Mouse (Mus musculus) neural tube, embryonic 15.5 days (tissue): Measurements from ENCODE around the gene Atp5g1. TPM values are rescaled to one million over a fixed set of nuclear protein-coding genes. Genes with fewer than 3 reads are reported as not detected.

ENCODE experiments used
- ATAC-seq: fragments of 200-750 bp; cut with Nextera tagmentation; 2 replicates; pipeline ENCODE4 v1.8.0; 2017; ENCODE audit warnings: mild to moderate bottlenecking, moderate TSS enrichment, moderate library complexity; ENCODE audit not compliant: low FRiP score
- H3K27ac ChIP-seq: fragments of 300-500 bp; sonication (generic); replicated peaks from 2 replicates; pipeline ENCODE4 v1.5.1; 2015; ENCODE audit warnings: mild to moderate bottlenecking, inconsistent platforms
- H3K27me3 ChIP-seq: fragments of 300-500 bp; sonication (generic); replicated peaks from 2 replicates; pipeline ENCODE4 v1.6.1; 2015; ENCODE audit warnings: inconsistent platforms
- H3K36me3 ChIP-seq: fragments of 300-500 bp; sonication (generic); 2 replicates; pipeline ENCODE4 v1.6.1; 2015; ENCODE audit warnings: inconsistent platforms
- H3K4me1 ChIP-seq: fragments of 300-500 bp; sonication (generic); 2 replicates; pipeline ENCODE4 v1.6.1; 2015; ENCODE audit warnings: inconsistent platforms
- H3K4me2 ChIP-seq: fragments of 300-500 bp; sonication (generic); 2 replicates; pipeline ENCODE4 v1.6.1; 2015; ENCODE audit warnings: inconsistent platforms, mild to moderate bottlenecking, moderate library complexity
- H3K4me3 ChIP-seq: fragments of 300-500 bp; sonication (generic); replicated peaks from 2 replicates; pipeline ENCODE4 v1.5.1; 2015; ENCODE audit warnings: mild to moderate bottlenecking, inconsistent platforms
- H3K9ac ChIP-seq: fragments of 300-500 bp; sonication (generic); replicated peaks from 2 replicates; pipeline ENCODE4 v1.6.1; 2015; ENCODE audit warnings: mild to moderate bottlenecking, inconsistent platforms
- H3K9me3 ChIP-seq: fragments of 300-500 bp; sonication (generic); replicated peaks from 2 replicates; pipeline ENCODE4 v1.6.1; 2016; ENCODE audit warnings: inconsistent platforms
- WGBS: fragments of 180-500 bp; shearing (Covaris S2); methylation state at CpG from one replicate; pipeline ENCODE4 v1.1.7; 2015; ENCODE audit warnings: mixed read lengths; 5-methylcytosine and 5-hydroxymethylcytosine counted together
- polyA plus RNA-seq: library from polyadenylated mRNA; unstranded; fragments of >200 nt; fragmentation: Nextera tagmentation; extraction: Ambion mirVana; gene quantifications from 2 replicates; pipeline ENCODE4 v1.2.1, GENCODE M21; 2015

The Atp5g1 gene
- polyA plus RNA-seq, 1 experiment from 2014 or later: 912 TPM

GRCm38 (mm10) chr11:96037499-96037898 is 38.0 kb downstream of the Atp5g1 start:
- ATAC-seq: no peak
- WGBS: 94% methylated on average over 5 of the region's 5 CpGs
- H3K9ac ChIP-seq: no peak overlapping the region
- no peaks in the 10 kb centered on the region for H3K9me3 ChIP-seq
- H3K36me3 ChIP-seq: peaks cover 29% of the 10 kb centered on the region
- H3K4me2 ChIP-seq: no peak overlapping the region
- no peaks in the 10 kb centered on the region for H3K27me3 ChIP-seq
- no peak overlapping the region for H3K4me3 ChIP-seq
- H3K4me1 ChIP-seq: peaks cover 33% of the 10 kb centered on the region
- H3K27ac ChIP-seq: no peak overlapping the region

- peaks cover 7% of the 10 kb centered on the region; the same call in 1 of the 2 replicates for H3K27me3 ChIP-seq
- peak; percentile 24; the same call in 1 of the 2 replicates for ATAC-seq
- peak overlapping the region; percentile 90 for H3K4me2 ChIP-seq
- peaks cover 33% of the 10 kb centered on the region for H3K4me1 ChIP-seq
- H3K4me3 ChIP-seq: peak overlapping the region; percentile 73
- H3K9me3 ChIP-seq: no peaks in the 10 kb centered on the region
- peaks cover 15% of the 10 kb centered on the region for H3K36me3 ChIP-seq
- H3K9ac ChIP-seq: peak overlapping the region; percentile 74
- WGBS: 8% methylated on average over 6 of the region's 6 CpGs
- peak overlapping the region; percentile 63 for H3K27ac ChIP-seq
Observed at GRCm38 (mm10) chr11:96035133-96035532, 40.3 kb downstream of the Atp5g1 start.

- Histone ChIP-seq H3K27ac (peak within 1 kb of the TSS; percentile 63), H3K4me3 (peak within 1 kb of the TSS; percentile 73), H3K36me3 (peaks cover 15% of the 10 kb centered on the region), H3K4me2 (peak within 1 kb of the TSS; percentile 90), H3K9ac (peak within 1 kb of the TSS; percentile 74), H3K4me1 (peaks cover 33% of the 10 kb centered on the region), H3K9me3 (no peaks in the 10 kb centered on the region), H3K27me3 (peaks cover 8% of the 10 kb centered on the region)
- peak; percentile 89; the same call in 1 of the 2 replicates for ATAC-seq
- under 1% methylated on average over 28 of the region's 29 CpGs for WGBS
Observed at GRCm38 (mm10) chr11:96034596-96035052, 40.8 kb downstream of the Atp5g1 start, which contains the start of gene Snf8. Gene Snf8, plus strand, starts transcription at chr11:96034885.

GRCm38 (mm10) chr11:96034116-96034515 is 41.4 kb downstream of the Atp5g1 start:
- H3K27ac ChIP-seq: peak overlapping the region; percentile 63; the same call in 1 of the 2 replicates
- H3K9ac ChIP-seq: no peak overlapping the region
- peak overlapping the region; percentile 90 for H3K4me2 ChIP-seq
- peaks cover 11% of the 10 kb centered on the region for H3K36me3 ChIP-seq
- H3K4me1 ChIP-seq: peaks cover 33% of the 10 kb centered on the region
- no peak for ATAC-seq
- no peaks in the 10 kb centered on the region for H3K9me3 ChIP-seq
- H3K27me3 ChIP-seq: peaks cover 13% of the 10 kb centered on the region
- peak overlapping the region; percentile 73 for H3K4me3 ChIP-seq
- WGBS: 49% methylated on average over 8 of the region's 8 CpGs

GRCm38 (mm10) chr11:96033264-96033663 is 42.2 kb downstream of the Atp5g1 start:
- Histone ChIP-seq H3K36me3 (peaks cover 4% of the 10 kb centered on the region; the same call in 1 of the 2 replicates), H3K4me1 (peaks cover 33% of the 10 kb centered on the region), H3K27me3 (peaks cover 17% of the 10 kb centered on the region), H3K9ac (no peak overlapping the region), H3K4me2 (no peak overlapping the region), H3K27ac (no peak overlapping the region), H3K4me3 (no peak overlapping the region), H3K9me3 (no peaks in the 10 kb centered on the region)
- 95% methylated on average over 2 of the region's 3 CpGs for WGBS
- ATAC-seq: no peak

GRCm38 (mm10) chr11:96031701-96032100 is 43.8 kb downstream of the Atp5g1 start:
- no peaks in the 10 kb centered on the region for H3K36me3 ChIP-seq
- no peak for ATAC-seq
- no peak overlapping the region for H3K4me3 ChIP-seq
- H3K4me1 ChIP-seq: peaks cover 22% of the 10 kb centered on the region
- peaks cover 18% of the 10 kb centered on the region for H3K27me3 ChIP-seq
- no peak overlapping the region for H3K27ac ChIP-seq
- no peak overlapping the region for H3K9ac ChIP-seq
- 83% methylated on average over 2 of the region's 2 CpGs for WGBS
- no peak overlapping the region for H3K4me2 ChIP-seq
- H3K9me3 ChIP-seq: no peaks in the 10 kb centered on the region

GRCm38 (mm10) chr11:96030571-96030970 is 44.9 kb downstream of the Atp5g1 start:
- no peak overlapping the region for H3K4me2 ChIP-seq
- no peaks in the 10 kb centered on the region for H3K9me3 ChIP-seq
- no peak overlapping the region for H3K27ac ChIP-seq
- 86% methylated on average over 3 of the region's 3 CpGs for WGBS
- H3K9ac ChIP-seq: no peak overlapping the region
- peaks cover 12% of the 10 kb centered on the region for H3K4me1 ChIP-seq
- no peak for ATAC-seq
- H3K36me3 ChIP-seq: no peaks in the 10 kb centered on the region
- no peak overlapping the region for H3K4me3 ChIP-seq
- H3K27me3 ChIP-seq: peaks cover 22% of the 10 kb centered on the region

GRCm38 (mm10) chr11:96028130-96028529 is 47.3 kb downstream of the Atp5g1 start:
- 63% methylated on average over 5 of the region's 5 CpGs for WGBS

GRCm38 (mm10) chr11:96020622-96021021 is 54.8 kb downstream of the Atp5g1 start:
- H3K36me3 ChIP-seq: no peaks in the 10 kb centered on the region
- H3K27me3 ChIP-seq: no peaks in the 10 kb centered on the region
- H3K4me1 ChIP-seq: no peaks in the 10 kb centered on the region
- H3K9ac ChIP-seq: no peak overlapping the region
- 72% methylated on average over 4 of the region's 4 CpGs for WGBS
- no peak overlapping the region for H3K4me2 ChIP-seq
- H3K4me3 ChIP-seq: no peak overlapping the region
- H3K27ac ChIP-seq: no peak overlapping the region
- ATAC-seq: no peak
- no peaks in the 10 kb centered on the region for H3K9me3 ChIP-seq

More at GRCm38 (mm10) chr11:96028130-96028529, 47.3 kb downstream of the Atp5g1 start:
- H3K4me1 ChIP-seq: no peaks in the 10 kb centered on the region
- peaks cover 22% of the 10 kb centered on the region for H3K27me3 ChIP-seq
- no peaks in the 10 kb centered on the region for H3K9me3 ChIP-seq
- H3K4me3 ChIP-seq: no peak overlapping the region
- no peak overlapping the region for H3K27ac ChIP-seq
- ATAC-seq: no peak
- H3K4me2 ChIP-seq: no peak overlapping the region
- no peak overlapping the region for H3K9ac ChIP-seq
- no peaks in the 10 kb centered on the region for H3K36me3 ChIP-seq

Other genes with a start within 250 kb of the Atp5g1 start
- 3.5 and 13.2 TPM in 2 replicates for gene Gngt2, start 238.5 kb downstream of the Atp5g1 start, polyA plus RNA-seq
- gene Abi3, start 233.2 kb downstream of the Atp5g1 start, polyA plus RNA-seq: 1.6 and 15.2 TPM in 2 replicates
- 5.1 TPM in 1 of 2 replicates, not detected in the other for gene B4galnt2, start 160.8 kb downstream of the Atp5g1 start, polyA plus RNA-seq
- 6.7 and 12.0 TPM in 2 replicates for gene Igf2bp1, start 69.7 kb downstream of the Atp5g1 start, polyA plus RNA-seq
- gene Gip, start 51.1 kb downstream of the Atp5g1 start, polyA plus RNA-seq: not detected in 2 replicates
- 125 and 137 TPM in 2 replicates for gene Snf8, start 40.8 kb downstream of the Atp5g1 start, polyA plus RNA-seq
- gene Ube2z, start 10.3 kb downstream of the Atp5g1 start, polyA plus RNA-seq: 34.3 and 37.9 TPM in 2 replicates
- gene Calcoco2, start 36.3 kb upstream of the Atp5g1 start, polyA plus RNA-seq: not detected in 2 replicates
- gene Ttll6, start 58.1 kb upstream of the Atp5g1 start, polyA plus RNA-seq: 0.23 and 0.46 TPM in 2 replicates
- gene Hoxb13, start 118.6 kb upstream of the Atp5g1 start, polyA plus RNA-seq: 0.15 and 1.9 TPM in 2 replicates
- gene Hoxb9, start 195.8 kb upstream of the Atp5g1 start, polyA plus RNA-seq: 55.7 and 57.5 TPM in 2 replicates
- 63.1 and 71.8 TPM in 2 replicates for gene Hoxb8, start 206.2 kb upstream of the Atp5g1 start, polyA plus RNA-seq
- gene Hoxb7, start 211.0 kb upstream of the Atp5g1 start, polyA plus RNA-seq: 101 and 115 TPM in 2 replicates
- 109 and 135 TPM in 2 replicates for gene Hoxb6, start 216.8 kb upstream of the Atp5g1 start, polyA plus RNA-seq
- gene Hoxb5, start 227.7 kb upstream of the Atp5g1 start, polyA plus RNA-seq: 39.5 and 106 TPM in 2 replicates
- gene Hoxb4, start 242.6 kb upstream of the Atp5g1 start, polyA plus RNA-seq: 3.7 and 5.0 TPM in 2 replicates
- gene Hoxb3, start 247.7 kb upstream of the Atp5g1 start, polyA plus RNA-seq: 8.0 and 12.6 TPM in 2 replicates